Mouse (Mus musculus) intestine, embryonic 16.5 days (tissue): ENCODE measurements around the gene Cdk19. TPM values are rescaled to one million over a fixed set of nuclear protein-coding genes. Genes with fewer than 3 reads are reported as not detected.
A peak's percentile ranks its signal among the peaks of the same experiment; 100 is the strongest.

Experiments
- ATAC-seq: fragments of 200-750 bp; cut with Nextera tagmentation; 2 replicates; pipeline ENCODE4 v1.8.0; 2017; ENCODE audit warnings: moderate TSS enrichment, moderate library complexity
- H3K27ac ChIP-seq: fragments of 300-500 bp; sonication (generic); 2 replicates; pipeline ENCODE4 v1.5.1; 2014; ENCODE audit warnings: mild to moderate bottlenecking, low read length
- H3K27me3 ChIP-seq: fragments of 300-500 bp; sonication (generic); replicated peaks from 2 replicates; pipeline ENCODE4 v1.6.1; 2014; ENCODE audit warnings: low read length, control low read depth, mixed read lengths; ENCODE audit not compliant: control insufficient read depth, insufficient read depth
- H3K36me3 ChIP-seq: fragments of 300-500 bp; sonication (generic); 2 replicates; pipeline ENCODE4 v1.6.1; 2014; ENCODE audit warnings: low read length, control low read depth; ENCODE audit not compliant: control insufficient read depth, insufficient read depth
- H3K4me1 ChIP-seq: fragments of 300-500 bp; sonication (generic); 2 replicates; pipeline ENCODE4 v1.6.1; 2014; ENCODE audit warnings: low read length, control low read depth, mixed read lengths; ENCODE audit not compliant: control insufficient read depth, insufficient read depth
- H3K4me2 ChIP-seq: fragments of 300-500 bp; sonication (generic); 2 replicates; pipeline ENCODE4 v1.6.1; 2014; ENCODE audit warnings: low read depth, low read length, control low read depth
- H3K4me3 ChIP-seq: fragments of 300-500 bp; sonication (generic); 2 replicates; pipeline ENCODE4 v1.5.1; 2014; ENCODE audit warnings: mild to moderate bottlenecking, low read length
- H3K9ac ChIP-seq: fragments of 300-500 bp; sonication (generic); 2 replicates; pipeline ENCODE4 v1.6.1; 2014; ENCODE audit warnings: low read depth, low read length
- H3K9me3 ChIP-seq: fragments of 300-500 bp; sonication (generic); 2 replicates; pipeline ENCODE4 v1.6.1; 2016; ENCODE audit warnings: low read length, control low read depth; ENCODE audit not compliant: control insufficient read depth
- WGBS: fragments of 180-500 bp; shearing (Covaris S2); extraction: QIAGEN DNeasy Blood & Tissue Kit; methylation state at CpG from one replicate; pipeline ENCODE4 v1.1.7; 2014; 5-methylcytosine and 5-hydroxymethylcytosine counted together
- polyA plus RNA-seq: library from polyadenylated mRNA; unstranded; fragments of >200 nt; fragmentation: Nextera tagmentation; extraction: Ambion mirVana; gene quantifications from 2 replicates; pipeline ENCODE4 v1.2.1, GENCODE M21; 2015

Gene Cdk19
- polyA plus RNA-seq, 1 experiment from 2014 or later = 4.0 TPM

GRCm38 (mm10) chr10:40443806-40444357 lies 104.5 kb downstream of the Cdk19 start:
- H3K9ac ChIP-seq = no peak overlapping the region
- peak; percentile 82 for ATAC-seq
- H3K36me3 ChIP-seq = no peaks in the 10 kb centered on the region
- H3K9me3 ChIP-seq = no peaks in the 10 kb centered on the region
- no peak overlapping the region for H3K4me2 ChIP-seq
- 46% methylated on average over 6 of the region's 6 CpGs for WGBS
- H3K4me3 ChIP-seq = no peak overlapping the region
- no peaks in the 10 kb centered on the region for H3K27me3 ChIP-seq
- H3K4me1 ChIP-seq = peaks cover 16% of the 10 kb centered on the region; the same call in 1 of the 2 replicates
- peak overlapping the region; percentile 31 for H3K27ac ChIP-seq

- H3K27ac ChIP-seq = peak overlapping the region; percentile 52; the same call in 1 of the 2 replicates
- no peak overlapping the region for H3K4me3 ChIP-seq
- peaks cover 16% of the 10 kb centered on the region; the same call in 1 of the 2 replicates for H3K4me1 ChIP-seq
- WGBS = 80% methylated on average over 4 of the region's 4 CpGs
- H3K9me3 ChIP-seq = no peaks in the 10 kb centered on the region
- ATAC-seq = peak; percentile 52
- H3K27me3 ChIP-seq = no peaks in the 10 kb centered on the region
- H3K36me3 ChIP-seq = no peaks in the 10 kb centered on the region
- H3K4me2 ChIP-seq = no peak overlapping the region
- H3K9ac ChIP-seq = no peak overlapping the region
Measured at GRCm38 (mm10) chr10:40444586-40444985, 105.2 kb downstream of the Cdk19 start.

GRCm38 (mm10) chr10:40446088-40446604 lies 106.8 kb downstream of the Cdk19 start:
- Histone ChIP-seq H3K4me2 (no peak overlapping the region), H3K27me3 (no peaks in the 10 kb centered on the region), H3K36me3 (no peaks in the 10 kb centered on the region), H3K9me3 (no peaks in the 10 kb centered on the region), H3K4me1 (0 out of 2 replicates have a peak, but pooled peaks cover 11% of the 10 kb centered on the region), H3K4me3 (no peak overlapping the region), H3K27ac (no peak overlapping the region), H3K9ac (no peak overlapping the region)
- no peak for ATAC-seq
- WGBS = 56% methylated on average over 3 of the region's 3 CpGs

- Histone ChIP-seq H3K27me3 (no peaks in the 10 kb centered on the region), H3K9ac (no peak overlapping the region), H3K27ac (no peak overlapping the region), H3K9me3 (no peaks in the 10 kb centered on the region), H3K4me2 (no peak overlapping the region), H3K4me1 (peaks cover 14% of the 10 kb centered on the region; the same call in 1 of the 2 replicates), H3K4me3 (no peak overlapping the region), H3K36me3 (no peaks in the 10 kb centered on the region)
- no peak for ATAC-seq
- WGBS = 69% methylated on average over 3 of the region's 3 CpGs
Measured at GRCm38 (mm10) chr10:40446630-40447029, 107.3 kb downstream of the Cdk19 start.

- WGBS = 55% methylated on average over 3 of the region's 3 CpGs
- no peak for ATAC-seq
- Histone ChIP-seq H3K4me3 (no peak overlapping the region), H3K4me1 (peaks cover 20% of the 10 kb centered on the region; the same call in 1 of the 2 replicates), H3K4me2 (no peak overlapping the region), H3K27ac (no peak overlapping the region), H3K36me3 (no peaks in the 10 kb centered on the region), H3K9ac (no peak overlapping the region), H3K27me3 (no peaks in the 10 kb centered on the region), H3K9me3 (no peaks in the 10 kb centered on the region)
Measured at GRCm38 (mm10) chr10:40447295-40447694, 107.9 kb downstream of the Cdk19 start.

- H3K36me3 ChIP-seq = no peaks in the 10 kb centered on the region
- peak overlapping the region; percentile 48; the same call in 1 of the 2 replicates for H3K27ac ChIP-seq
- no peak overlapping the region for H3K4me3 ChIP-seq
- H3K4me2 ChIP-seq = no peak overlapping the region
- H3K27me3 ChIP-seq = no peaks in the 10 kb centered on the region
- peaks cover 20% of the 10 kb centered on the region; the same call in 1 of the 2 replicates for H3K4me1 ChIP-seq
- no peak overlapping the region for H3K9ac ChIP-seq
- WGBS = 56% methylated on average over 5 of the region's 5 CpGs
- ATAC-seq = no peak
- H3K9me3 ChIP-seq = no peaks in the 10 kb centered on the region
Measured at GRCm38 (mm10) chr10:40447921-40448320, 108.6 kb downstream of the Cdk19 start.

GRCm38 (mm10) chr10:40448444-40448843 lies 109.1 kb downstream of the Cdk19 start:
- no peaks in the 10 kb centered on the region for H3K27me3 ChIP-seq
- no peaks in the 10 kb centered on the region for H3K9me3 ChIP-seq
- H3K27ac ChIP-seq = no peak overlapping the region
- 52% methylated on average over 3 of the region's 3 CpGs for WGBS
- no peak overlapping the region for H3K4me3 ChIP-seq
- no peak overlapping the region for H3K4me2 ChIP-seq
- H3K9ac ChIP-seq = no peak overlapping the region
- no peaks in the 10 kb centered on the region for H3K36me3 ChIP-seq
- peaks cover 20% of the 10 kb centered on the region; the same call in 1 of the 2 replicates for H3K4me1 ChIP-seq
- ATAC-seq = no peak

GRCm38 (mm10) chr10:40449571-40449970 lies 110.2 kb downstream of the Cdk19 start:
- Histone ChIP-seq H3K9ac (no peak overlapping the region), H3K27me3 (no peaks in the 10 kb centered on the region), H3K4me1 (peaks cover 20% of the 10 kb centered on the region; the same call in 1 of the 2 replicates), H3K4me3 (no peak overlapping the region), H3K4me2 (no peak overlapping the region), H3K27ac (no peak overlapping the region), H3K9me3 (no peaks in the 10 kb centered on the region), H3K36me3 (no peaks in the 10 kb centered on the region)
- ATAC-seq = no peak
- 88% methylated on average over 6 of the region's 6 CpGs for WGBS

GRCm38 (mm10) chr10:40450171-40450570 lies 110.8 kb downstream of the Cdk19 start:
- H3K4me2 ChIP-seq = no peak overlapping the region
- 94% methylated on average over 4 of the region's 4 CpGs for WGBS
- H3K27ac ChIP-seq = no peak overlapping the region
- no peaks in the 10 kb centered on the region for H3K36me3 ChIP-seq
- no peak for ATAC-seq
- no peak overlapping the region for H3K4me3 ChIP-seq
- H3K4me1 ChIP-seq = peaks cover 20% of the 10 kb centered on the region; the same call in 1 of the 2 replicates
- H3K27me3 ChIP-seq = no peaks in the 10 kb centered on the region
- H3K9ac ChIP-seq = no peak overlapping the region
- no peaks in the 10 kb centered on the region for H3K9me3 ChIP-seq
